Mouse (Mus musculus): ENCODE results near the gene Tmem51. TPM values are rescaled to one million over a fixed set of nuclear protein-coding genes. Genes with fewer than 3 reads are reported as not detected.

Gene Tmem51
- polyA plus RNA-seq, 1 experiment from 2014 or later, result 6.7 TPM

- DNase-seq (ENCODE audit: extremely low spot score, low spot score), result no peak
- Histone ChIP-seq H3K4me1 (peaks cover 51% of the 10 kb centered on the region), H3K27me3 (ENCODE audit: poor library complexity, severe bottlenecking) (peaks cover 39% of the 10 kb centered on the region), H3K36me3 (replicated peaks) (no peaks in the 10 kb centered on the region), H3K27ac (no peak overlapping the region), H3K4me3 (no peak overlapping the region), H3K9me3 (no peaks in the 10 kb centered on the region)
- 92% methylated on average over 11 of the region's 11 CpGs for WGBS
Measured at GRCm38 (mm10) chr4:142064582-142065228, 19.4 kb downstream of the Tmem51 start.

DNA sequence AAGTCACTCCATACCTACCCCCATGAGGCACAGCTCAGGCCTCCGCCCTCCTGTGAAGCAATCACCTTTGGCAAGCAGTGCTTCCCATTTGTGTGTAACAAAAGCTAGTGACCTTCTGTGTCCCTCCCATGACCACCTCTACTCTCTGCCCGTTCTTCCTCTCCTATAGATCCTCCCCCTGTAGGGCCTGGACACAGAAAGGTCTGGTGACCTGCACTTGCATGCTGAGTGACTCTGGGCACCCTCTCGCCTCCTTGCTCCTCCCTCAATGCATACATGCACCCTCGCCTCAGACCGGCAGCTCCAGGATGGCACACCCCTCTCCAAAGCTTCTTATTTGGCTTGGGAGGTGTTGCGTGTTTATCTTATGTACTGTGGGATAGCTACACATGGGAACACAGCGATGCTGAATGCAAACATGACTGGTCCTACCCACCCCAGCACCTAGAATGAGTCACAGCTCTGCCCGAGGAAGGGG, 21.0 kb downstream of the Tmem51 start:
- Histone ChIP-seq H3K36me3 (replicated peaks) (no peaks in the 10 kb centered on the region), H3K27me3 (ENCODE audit: poor library complexity, severe bottlenecking) (peaks cover 23% of the 10 kb centered on the region), H3K9me3 (no peaks in the 10 kb centered on the region), H3K4me3 (no peak overlapping the region), H3K4me1 (peaks cover 40% of the 10 kb centered on the region), H3K27ac (no peak overlapping the region)
- 89% methylated on average over 8 of the region's 8 CpGs for WGBS
- DNase-seq (ENCODE audit: extremely low spot score, low spot score), result no peak

GRCm38 (mm10) chr4:142061485-142062240, 22.4 kb downstream of the Tmem51 start:
- H3K27ac ChIP-seq, result no peak overlapping the region
- DNase-seq (ENCODE audit: extremely low spot score, low spot score), result no peak
- WGBS, result 78% methylated on average over 23 of the region's 23 CpGs
- peaks cover 39% of the 10 kb centered on the region for H3K4me1 ChIP-seq
- H3K27me3 ChIP-seq (ENCODE audit: poor library complexity, severe bottlenecking), result peaks cover 10% of the 10 kb centered on the region; the same call in 1 of the 2 replicates
- H3K4me3 ChIP-seq, result no peak overlapping the region
- H3K9me3 ChIP-seq, result no peaks in the 10 kb centered on the region
- no peaks in the 10 kb centered on the region for H3K36me3 ChIP-seq (replicated peaks)

GRCm38 (mm10) chr4:142060455-142061378, 23.4 kb downstream of the Tmem51 start:
- Histone ChIP-seq H3K27me3 (ENCODE audit: poor library complexity, severe bottlenecking) (0 out of 2 replicates have a peak, but pooled peaks cover under 1% of the 10 kb centered on the region), H3K36me3 (replicated peaks) (no peaks in the 10 kb centered on the region), H3K4me3 (no peak overlapping the region), H3K4me1 (peaks cover 29% of the 10 kb centered on the region), H3K9me3 (no peaks in the 10 kb centered on the region), H3K27ac (peak overlapping the region; percentile 58)
- no peak for DNase-seq (ENCODE audit: extremely low spot score, low spot score)
- WGBS, result 74% methylated on average over 18 of the region's 18 CpGs

GRCm38 (mm10) chr4:142059841-142060193, 24.3 kb downstream of the Tmem51 start:
- H3K4me3 ChIP-seq, result no peak overlapping the region
- WGBS, result 96% methylated on average over 8 of the region's 8 CpGs
- no peaks in the 10 kb centered on the region for H3K9me3 ChIP-seq
- H3K27me3 ChIP-seq (ENCODE audit: poor library complexity, severe bottlenecking), result no peaks in the 10 kb centered on the region
- DNase-seq (ENCODE audit: extremely low spot score, low spot score), result no peak
- H3K36me3 ChIP-seq (replicated peaks), result no peaks in the 10 kb centered on the region
- H3K27ac ChIP-seq, result no peak overlapping the region
- H3K4me1 ChIP-seq, result peaks cover 27% of the 10 kb centered on the region

DNA sequence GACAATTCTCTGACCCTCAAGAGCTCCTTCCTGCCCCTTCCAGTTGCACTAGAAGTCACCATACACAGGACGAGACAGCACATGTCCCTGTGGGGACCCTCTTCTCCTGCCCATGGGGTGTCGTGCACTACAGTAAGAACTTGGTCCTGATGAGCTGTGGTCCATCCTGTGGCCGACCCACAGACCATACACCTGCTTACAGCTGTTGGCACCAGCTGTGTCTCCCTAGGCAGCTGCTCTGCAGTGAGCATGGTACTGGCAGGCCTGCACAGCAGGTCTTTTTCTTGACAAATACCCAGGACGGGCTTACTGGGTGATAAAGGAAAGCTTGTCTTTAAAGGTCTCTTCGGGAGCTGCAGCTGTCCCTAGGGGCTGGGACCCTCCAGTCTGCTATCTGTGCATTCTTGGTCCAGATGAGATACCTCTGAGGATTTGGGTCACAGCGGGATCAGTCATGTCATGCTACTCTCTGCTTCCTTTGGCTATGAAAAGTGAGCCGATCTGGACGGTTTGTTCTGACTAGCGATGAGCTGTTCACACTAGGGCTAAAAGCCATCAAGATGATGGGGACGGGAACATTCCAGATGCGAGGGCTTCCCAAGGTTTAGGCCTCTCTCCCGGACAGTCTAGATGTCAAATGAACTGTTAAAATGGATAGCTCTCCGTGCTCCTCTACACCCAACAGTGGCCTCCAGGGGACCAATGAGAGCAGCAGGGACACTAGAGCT, 24.8 kb downstream of the Tmem51 start:
- no peaks in the 10 kb centered on the region for H3K9me3 ChIP-seq
- H3K27ac ChIP-seq, result no peak overlapping the region
- DNase-seq (ENCODE audit: extremely low spot score, low spot score), result no peak
- 84% methylated on average over 13 of the region's 13 CpGs for WGBS
- H3K4me3 ChIP-seq, result no peak overlapping the region
- no peaks in the 10 kb centered on the region for H3K36me3 ChIP-seq (replicated peaks)
- no peaks in the 10 kb centered on the region for H3K27me3 ChIP-seq (ENCODE audit: poor library complexity, severe bottlenecking)
- peaks cover 32% of the 10 kb centered on the region for H3K4me1 ChIP-seq

DNA sequence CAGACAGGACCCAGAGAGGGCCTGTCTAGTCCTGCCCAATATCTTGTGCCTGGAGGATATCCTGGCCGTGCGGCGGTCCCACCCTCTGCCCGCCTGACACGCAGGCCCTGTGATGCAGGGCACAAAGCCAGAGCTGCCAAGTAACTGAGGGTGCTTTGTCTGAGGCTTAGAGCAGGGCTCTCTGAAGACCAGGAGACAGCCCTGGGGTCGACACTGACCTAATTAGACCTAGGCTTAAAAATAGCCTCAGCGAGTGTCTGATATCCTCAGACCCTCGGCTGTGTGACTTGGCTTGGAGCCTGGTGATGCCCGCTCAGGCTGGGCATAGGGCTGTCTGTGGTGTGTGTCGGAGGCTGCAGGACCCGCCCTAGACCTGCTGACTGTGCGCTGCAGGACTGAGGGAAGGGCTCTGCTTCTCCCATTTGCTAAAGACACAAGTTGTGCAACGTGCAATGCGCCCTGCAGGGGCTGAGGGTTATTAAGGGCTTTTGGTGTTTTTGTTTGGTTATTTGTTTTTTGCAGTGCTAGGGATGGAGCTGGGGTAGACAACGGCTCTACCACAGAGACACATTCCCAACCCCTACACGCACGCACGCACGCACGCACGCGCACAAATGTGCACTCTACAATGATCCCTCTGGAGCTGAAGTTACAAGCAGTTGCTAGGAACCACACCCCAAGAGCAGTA, 26.4 kb downstream of the Tmem51 start:
- H3K9me3 ChIP-seq, result no peaks in the 10 kb centered on the region
- H3K36me3 ChIP-seq (replicated peaks), result no peaks in the 10 kb centered on the region
- H3K4me3 ChIP-seq, result no peak overlapping the region
- no peak for DNase-seq (ENCODE audit: extremely low spot score, low spot score)
- H3K4me1 ChIP-seq, result peaks cover 46% of the 10 kb centered on the region
- no peaks in the 10 kb centered on the region for H3K27me3 ChIP-seq (ENCODE audit: poor library complexity, severe bottlenecking)
- H3K27ac ChIP-seq, result 0 out of 2 replicates have a peak overlapping the region, but pooled peaks have one; percentile 35
- 82% methylated on average over 22 of the region's 22 CpGs for WGBS

- no peaks in the 10 kb centered on the region for H3K27me3 ChIP-seq (ENCODE audit: poor library complexity, severe bottlenecking)
- H3K27ac ChIP-seq, result no peak overlapping the region
- no peaks in the 10 kb centered on the region for H3K36me3 ChIP-seq (replicated peaks)
- no peaks in the 10 kb centered on the region for H3K9me3 ChIP-seq
- peaks cover 39% of the 10 kb centered on the region for H3K4me1 ChIP-seq
- 89% methylated on average over 8 of the region's 8 CpGs for WGBS
- DNase-seq (ENCODE audit: extremely low spot score, low spot score), result no peak
- no peak overlapping the region for H3K4me3 ChIP-seq
Measured at GRCm38 (mm10) chr4:142055600-142055999, 28.5 kb downstream of the Tmem51 start.

- WGBS, result 93% methylated on average over 11 of the region's 11 CpGs
- Histone ChIP-seq H3K36me3 (replicated peaks) (no peaks in the 10 kb centered on the region), H3K4me3 (no peak overlapping the region)
Measured at GRCm38 (mm10) chr4:142054580-142054979, 29.5 kb downstream of the Tmem51 start.

GRCm38 (mm10) chr4:142053661-142054448, 30.2 kb downstream of the Tmem51 start:
- no peak overlapping the region for H3K4me3 ChIP-seq
- no peak for DNase-seq (ENCODE audit: extremely low spot score, low spot score)
- H3K4me1 ChIP-seq, result peaks cover 36% of the 10 kb centered on the region
- no peak overlapping the region for H3K27ac ChIP-seq
- H3K36me3 ChIP-seq (replicated peaks), result no peaks in the 10 kb centered on the region
- no peaks in the 10 kb centered on the region for H3K9me3 ChIP-seq
- H3K27me3 ChIP-seq (ENCODE audit: poor library complexity, severe bottlenecking), result no peaks in the 10 kb centered on the region
- WGBS, result 63% methylated on average over 9 of the region's 9 CpGs

More at GRCm38 (mm10) chr4:142054580-142054979, 29.5 kb downstream of the Tmem51 start:
- H3K27me3 ChIP-seq (ENCODE audit: poor library complexity, severe bottlenecking), result no peaks in the 10 kb centered on the region
- H3K9me3 ChIP-seq, result no peaks in the 10 kb centered on the region
- peaks cover 36% of the 10 kb centered on the region for H3K4me1 ChIP-seq
- no peak for DNase-seq (ENCODE audit: extremely low spot score, low spot score)
- no peak overlapping the region for H3K27ac ChIP-seq

GRCm38 (mm10) chr4:142053261-142053660, 30.8 kb downstream of the Tmem51 start:
- 66% methylated on average over 4 of the region's 4 CpGs for WGBS
- no peaks in the 10 kb centered on the region for H3K27me3 ChIP-seq (ENCODE audit: poor library complexity, severe bottlenecking)

More at GRCm38 (mm10) chr4:142053261-142053660, 30.8 kb downstream of the Tmem51 start:
- Histone ChIP-seq H3K36me3 (replicated peaks) (no peaks in the 10 kb centered on the region), H3K27ac (no peak overlapping the region), H3K4me1 (peaks cover 36% of the 10 kb centered on the region), H3K4me3 (no peak overlapping the region), H3K9me3 (no peaks in the 10 kb centered on the region)
- DNase-seq (ENCODE audit: extremely low spot score, low spot score), result no peak

All from forebrain, embryonic 10.5 days (tissue).